Mouse (Mus musculus): ENCODE results near the gene Il9r. TPM values are rescaled to one million over a fixed set of nuclear protein-coding genes. Genes with fewer than 3 reads are reported as not detected.

Gene Il9r
- total RNA-seq (2012; rRNA removed) (16.8 and 20.0 TPM in 2 replicates), total RNA-seq (2014; rRNA removed) (51.6 and 52.1 TPM in 2 replicates), polyA plus RNA-seq (2012; ENCODE audit: insufficient read length, low read depth) (45.3 and 47.5 TPM in 2 replicates)

GRCm38 (mm10) chr11:32200075-32200601, at the start of gene Il9r:
Gene Il9r (minus strand): TSS chr11:32200279.
- Histone ChIP-seq H3K4me2 (ENCODE audit: insufficient read depth, low read depth, poor library complexity, severe bottlenecking) (peak within 1 kb of the TSS; percentile 48), H3K4me3 (replicated peaks in 1 of 3; ENCODE audit: low read depth in 2 of 3, low read length in 2 of 3, poor library complexity in 1 of 3) (peak within 1 kb of the TSS; percentile 45 to 61 (median 57)), H3K4me1 (ENCODE audit: control insufficient read depth in 1 of 2, insufficient read depth in 2 of 2) (peaks cover 16 to 71% of the 10 kb centered on the region in 2 experiments), H3K9me3 (replicated peaks; ENCODE audit: low read length) (no peaks in the 10 kb centered on the region), H3K27me3 (replicated peaks) (no peaks in the 10 kb centered on the region), H3K27ac (ENCODE audit: insufficient read depth, low read depth) (peak within 1 kb of the TSS; percentile 50), H3K9ac (ENCODE audit: insufficient read depth, low read depth) (no peak within 1 kb of the TSS), H3K36me3 (replicated peaks in 1 of 2; ENCODE audit: control insufficient read depth in 1 of 2, insufficient read depth in 1 of 2, low read length in 1 of 2) (peaks cover 0 to 4% of the 10 kb centered on the region in 2 experiments), H3K79me2 (replicated peaks; ENCODE audit: control insufficient read depth, extremely low read depth, insufficient read depth, poor library complexity, severe bottlenecking) (no peaks in the 10 kb centered on the region)
- TF ChIP-seq MYC (IDR thresholded peaks at IDR 0.05; ENCODE audit: low read depth, low read length) (no peak), ELF1 (IDR thresholded peaks at IDR 0.05; ENCODE audit: low read depth, low read length) (peak; percentile 15; the same call in 1 of the 2 replicates), EP300 (IDR thresholded peaks at IDR 0.05; ENCODE audit: low read length) (peak; percentile 19; the same call in 1 of the 2 replicates), USF2 (conservative IDR thresholded peaks at IDR 0.05; ENCODE audit: low read depth, low read length) (no peak), POLR2AphosphoS2 (IDR thresholded peaks at IDR 0.05; ENCODE audit: low read depth, low read length) (no peak), TCF12 (IDR thresholded peaks at IDR 0.05; ENCODE audit: low read depth, low read length) (no peak; the same call in 1 of the 2 replicates), IRF4 (IDR thresholded peaks at IDR 0.05; ENCODE audit: low read depth, low read length) (no peak), MXI1 (IDR thresholded peaks at IDR 0.05; ENCODE audit: low read depth, low read length) (no peak; the same call in 1 of the 2 replicates), NELFE (IDR thresholded peaks at IDR 0.05; ENCODE audit: low read depth, low read length) (peak; percentile 37; the same call in 1 of the 2 replicates), CHD2 (IDR thresholded peaks at IDR 0.05; ENCODE audit: low read length) (0 out of 2 replicates have a peak, but pooled peaks have one; percentile 12), ZMIZ1 (IDR thresholded peaks at IDR 0.05; ENCODE audit: low read depth, low read length) (0 out of 2 replicates have a peak, but pooled peaks have one; percentile 29), MAX (IDR thresholded peaks at IDR 0.05; ENCODE audit: low read length) (0 out of 2 replicates have a peak, but pooled peaks have one; percentile 31), CTCF (conservative IDR thresholded peaks at IDR 0.05 in 1 of 2, IDR thresholded peaks at IDR 0.05 in 1 of 2; ENCODE audit: low read depth in 2 of 2, low read length in 2 of 2) (peak in 1 of 2 experiments; percentile 48; a peak in 2 of 4 replicates)
- peak; percentile 79 for DNase-seq (ENCODE audit: extremely low read depth)
- in situ Hi-C loops (cut with MboI; ENCODE audit: low pct_ligation_motif_present, low pct_unique_long_range_greater_than_20kb, low sequenced_read_pairs): loop anchor here (5.0 kb wide), 1 partner anchor 37 kb away; no protein-coding TSS in a partner anchor
- dilution Hi-C loops (cut with MboI; ENCODE audit: extremely low pct_ligation_motif_present, extremely low pct_unique_long_range_greater_than_20kb, low sequenced_read_pairs): no loop called here

GRCm38 (mm10) chr11:32248350-32248749, 48.3 kb upstream of the Il9r start:
- DNase-seq (ENCODE audit: extremely low read depth): no peak
- no peak overlapping the region for H3K27ac ChIP-seq (ENCODE audit: insufficient read depth, low read depth)
- dilution Hi-C loops (cut with MboI; ENCODE audit: extremely low pct_ligation_motif_present, extremely low pct_unique_long_range_greater_than_20kb, low sequenced_read_pairs) (no loop called here), in situ Hi-C loops (cut with MboI; ENCODE audit: low pct_ligation_motif_present, low pct_unique_long_range_greater_than_20kb, low sequenced_read_pairs) (no loop called here)
- no peaks in the 10 kb centered on the region for H3K79me2 ChIP-seq (replicated peaks; ENCODE audit: control insufficient read depth, extremely low read depth, insufficient read depth, poor library complexity, severe bottlenecking)
- no peak overlapping the region for H3K4me2 ChIP-seq (ENCODE audit: insufficient read depth, low read depth, poor library complexity, severe bottlenecking)
- peaks cover 0 to 52% of the 10 kb centered on the region in 2 experiments; a peak in 2 of 4 replicates for H3K4me1 ChIP-seq (ENCODE audit: control insufficient read depth in 1 of 2, insufficient read depth in 2 of 2)
- H3K9me3 ChIP-seq (replicated peaks; ENCODE audit: low read length): no peaks in the 10 kb centered on the region
- H3K27me3 ChIP-seq (replicated peaks): no peaks in the 10 kb centered on the region
- no peak for TF ChIP-seq SMC3 (IDR thresholded peaks at IDR 0.05; ENCODE audit: low read depth, low read length)
- no peak overlapping the region for H3K4me3 ChIP-seq (replicated peaks in 1 of 3; ENCODE audit: low read depth in 2 of 3, low read length in 2 of 3, poor library complexity in 1 of 3)
- no peak overlapping the region for H3K9ac ChIP-seq (ENCODE audit: insufficient read depth, low read depth)
- H3K36me3 ChIP-seq (replicated peaks in 1 of 2; ENCODE audit: control insufficient read depth in 1 of 2, insufficient read depth in 1 of 2, low read length in 1 of 2): peaks cover 67 to 97% of the 10 kb centered on the region in 2 experiments
